Mouse (Mus musculus) duodenum, adult 2 months (tissue): ENCODE results near the gene Pgap2. TPM values are rescaled to one million over a fixed set of nuclear protein-coding genes. Genes with fewer than 3 reads are reported as not detected.

Experiments used
- polyA plus RNA-seq: library from polyadenylated mRNA; depleted of rRNA; stranded (reverse); fragments of >200 nt; gene quantifications from 2 replicates; pipeline ENCODE4 v1.2.3, GENCODE M21; 2012; ENCODE audit warnings: low replicate concordance; rRNA removed

The Pgap2 gene
- 47.8 and 110 TPM in 2 replicates for polyA plus RNA-seq

DNA sequence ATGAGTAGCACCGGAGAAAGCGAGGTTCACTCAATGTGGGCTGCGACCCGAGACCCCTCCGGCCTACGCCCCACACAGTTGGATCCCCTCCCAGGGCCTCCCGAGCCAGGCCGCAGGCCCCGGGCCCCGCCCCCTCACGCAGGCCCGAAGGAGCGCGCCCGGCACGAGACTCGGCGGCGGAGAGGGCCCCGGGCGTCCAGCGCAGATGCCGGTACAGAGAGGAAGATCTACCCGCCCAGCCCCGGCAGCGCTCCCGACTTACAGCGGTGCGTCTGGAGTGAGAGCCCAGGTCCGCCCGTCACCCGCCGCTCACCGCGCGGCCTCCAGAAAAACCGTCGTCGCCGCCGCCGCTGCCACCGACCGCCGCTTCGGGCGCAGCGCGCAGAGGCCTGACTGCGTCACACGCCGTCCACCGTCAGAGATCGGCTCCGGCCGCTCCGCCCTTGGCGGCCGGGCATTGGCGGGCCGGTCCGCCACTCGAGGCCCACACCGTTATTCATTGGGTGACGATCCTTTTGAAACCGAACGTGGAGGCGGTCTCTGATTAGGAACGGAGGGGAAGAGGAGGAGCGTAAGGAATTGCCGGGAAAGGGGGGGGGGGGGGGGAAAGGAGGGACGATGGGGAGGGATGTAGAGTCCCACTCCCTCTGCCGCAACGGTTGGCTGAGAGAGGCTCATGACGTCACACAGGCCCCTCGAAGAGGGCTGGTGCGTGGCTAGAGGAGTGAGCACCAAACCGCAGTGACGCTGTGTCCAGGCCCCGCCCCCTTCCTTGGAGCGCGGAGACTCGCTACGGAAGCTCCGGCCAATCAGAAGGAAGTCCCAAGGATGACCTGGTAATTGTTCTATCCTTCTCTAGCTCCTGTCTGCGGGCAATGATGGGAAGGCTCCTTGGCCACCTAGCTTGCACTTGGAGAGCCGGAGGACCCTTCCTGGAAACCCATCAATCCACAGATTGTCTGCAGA, at the start of gene Pgap2, which contains the start of gene Nup98:
Gene Pgap2, plus strand, starts transcription at position 453 of the 966 bp plus-strand sequence.
Gene Nup98, minus strand, starts transcription at position 421 of the 966 bp plus-strand sequence.

DNA sequence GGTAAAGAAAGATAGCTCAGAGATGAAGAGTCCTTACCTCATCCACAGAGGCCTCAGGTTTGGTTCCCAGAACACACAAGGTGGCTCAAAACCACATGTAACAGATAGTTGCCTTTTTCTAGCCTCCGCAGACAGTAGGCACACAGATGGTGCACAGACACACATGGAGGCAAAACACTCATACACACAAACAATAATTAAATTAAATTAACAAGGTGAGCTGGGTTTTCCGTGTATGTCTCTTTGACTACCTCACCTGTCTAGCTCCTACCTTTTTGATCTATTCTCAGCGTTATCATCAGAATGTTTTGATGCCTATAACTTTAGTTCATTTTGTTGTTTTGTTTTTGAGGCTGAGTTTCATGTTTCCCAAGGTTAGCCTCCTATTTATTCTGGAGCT, 45.9 kb downstream of the Pgap2 start, which contains the start of gene Rhog:
Gene Rhog, minus strand, starts transcription at position 101 of the 400 bp plus-strand sequence.

DNA sequence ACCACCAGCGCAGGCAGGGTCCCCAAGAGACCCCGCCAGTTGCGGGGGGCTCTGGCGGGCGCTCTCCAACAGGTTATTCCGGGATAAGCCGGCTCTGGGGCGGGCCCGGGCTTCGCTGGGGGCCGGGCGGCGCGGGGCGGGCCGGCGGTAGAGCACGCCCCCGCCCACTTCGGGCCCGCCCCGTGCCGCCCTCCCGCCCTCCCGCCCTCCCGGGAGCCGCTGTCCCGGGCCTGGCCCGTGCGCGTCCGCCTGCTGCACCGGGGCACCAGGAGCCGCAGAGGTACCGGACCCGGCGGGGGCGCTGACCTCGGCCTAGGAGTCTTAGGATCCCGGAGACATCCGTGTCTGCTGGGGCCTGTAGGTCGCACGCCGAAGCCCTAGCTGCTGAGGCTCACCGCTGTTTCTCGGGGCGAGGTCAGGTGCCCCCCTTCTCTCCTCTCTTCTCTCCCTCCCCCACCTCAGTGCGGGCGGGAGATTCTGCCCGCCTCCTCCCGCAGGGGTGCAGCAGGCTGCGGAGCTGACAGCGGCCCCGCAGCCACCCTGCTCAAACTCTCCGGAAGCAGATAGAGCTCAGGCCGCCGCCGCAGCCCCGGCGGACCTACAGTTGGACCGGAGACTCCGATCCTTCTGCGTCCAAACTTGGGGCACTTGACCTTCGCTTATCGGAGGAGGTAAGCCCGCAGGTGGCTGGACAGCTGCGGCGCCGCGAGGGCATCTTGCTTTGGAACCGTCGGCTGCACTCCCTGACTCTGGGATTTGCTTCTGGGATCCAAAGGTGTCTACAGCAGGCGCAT, 57.8 kb downstream of the Pgap2 start, which contains the start of gene Stim1:
Gene Stim1, plus strand, starts transcription at position 206 of the 794 bp plus-strand sequence.

Other genes with a start within 250 kb of the Pgap2 start
- gene Il18bp, start 191.5 kb upstream of the Pgap2 start, polyA plus RNA-seq = 5.3 and 10.1 TPM in 2 replicates
- 20.9 and 36.7 TPM in 2 replicates for gene Rnf121, start 144.7 kb upstream of the Pgap2 start, polyA plus RNA-seq
- gene Xndc1, start 144.7 kb upstream of the Pgap2 start, polyA plus RNA-seq = 10.6 and 14.2 TPM in 2 replicates
- 1.5 and 1.8 TPM in 2 replicates for gene Xntrpc, start 144.5 kb upstream of the Pgap2 start, polyA plus RNA-seq
- gene Trpc2, start 127.1 kb upstream of the Pgap2 start, polyA plus RNA-seq = not detected in 2 replicates
- not detected in 2 replicates for gene Art1, start 108.5 kb upstream of the Pgap2 start, polyA plus RNA-seq
- 0.63 and 0.87 TPM in 2 replicates for gene Art5, start 100.7 kb upstream of the Pgap2 start, polyA plus RNA-seq
- gene Chrna10, start 93.4 kb upstream of the Pgap2 start, polyA plus RNA-seq = 0.91 and 1.2 TPM in 2 replicates
- gene Nup98, start within 50 bp of the Pgap2 start, polyA plus RNA-seq = 7.0 and 8.0 TPM in 2 replicates
- 77.3 and 164 TPM in 2 replicates for gene Rhog, start 45.8 kb downstream of the Pgap2 start, polyA plus RNA-seq
- 18.6 and 28.7 TPM in 2 replicates for gene Stim1, start 57.6 kb downstream of the Pgap2 start, polyA plus RNA-seq
- gene Rrm1, start 231.5 kb downstream of the Pgap2 start, polyA plus RNA-seq = 1.7 and 4.7 TPM in 2 replicates